Mouse (Mus musculus) midbrain, postnatal 0 days (tissue): Measurements from ENCODE around the gene Gli3. TPM values are rescaled to one million over a fixed set of nuclear protein-coding genes. Genes with fewer than 3 reads are reported as not detected.

Experiments
- ATAC-seq: fragments of 200-750 bp; cut with Nextera tagmentation; 2 replicates; pipeline ENCODE4 v1.8.0; 2017; ENCODE audit warnings: moderate number of reproducible peaks, mild to moderate bottlenecking, moderate TSS enrichment, moderate library complexity; ENCODE audit not compliant: low FRiP score
- DNase-seq: peaks from one replicate; pipeline ENCODE4 v3.0.0-alpha.2; 2015; ENCODE audit warnings: low spot score
- H3K27ac ChIP-seq: fragments of 300-500 bp; sonication (generic); 2 replicates; pipeline ENCODE4 v1.5.1; 2014; ENCODE audit warnings: low read depth, mild to moderate bottlenecking, low read length, mixed read lengths
- H3K27me3 ChIP-seq: fragments of 300-500 bp; sonication (generic); 2 replicates; pipeline ENCODE4 v1.6.1; 2014; ENCODE audit warnings: low read length, control low read depth, mixed read lengths; ENCODE audit not compliant: insufficient read depth
- H3K36me3 ChIP-seq: fragments of 300-500 bp; sonication (generic); 2 replicates; pipeline ENCODE4 v1.6.1; 2014; ENCODE audit warnings: low read length, control low read depth, mixed read lengths; ENCODE audit not compliant: insufficient read depth
- H3K4me1 ChIP-seq: fragments of 300-500 bp; sonication (generic); 2 replicates; pipeline ENCODE4 v1.6.1; 2014; ENCODE audit warnings: mild to moderate bottlenecking, control low read depth, antibody characterized with exemption, low read length, mixed read lengths; ENCODE audit not compliant: insufficient read depth
- H3K4me2 ChIP-seq: fragments of 300-500 bp; sonication (generic); 2 replicates; pipeline ENCODE4 v1.6.1; 2014; ENCODE audit warnings: low read depth, mild to moderate bottlenecking, low read length, mixed read lengths; ENCODE audit not compliant: poor library complexity, severe bottlenecking
- H3K4me3 ChIP-seq: fragments of 300-500 bp; sonication (generic); 2 replicates; pipeline ENCODE4 v1.5.1; 2014; ENCODE audit warnings: low read depth, mild to moderate bottlenecking, low read length, moderate library complexity
- H3K9ac ChIP-seq: fragments of 300-500 bp; sonication (generic); replicated peaks from 2 replicates; pipeline ENCODE4 v1.6.1; 2014; ENCODE audit warnings: mild to moderate bottlenecking, low read length, moderate library complexity, mixed read lengths; ENCODE audit not compliant: poor library complexity, severe bottlenecking
- H3K9me3 ChIP-seq: fragments of 300-500 bp; sonication (generic); 2 replicates; pipeline ENCODE4 v1.6.1; 2016; ENCODE audit warnings: low read length, control low read depth
- CTCF ChIP-seq: IDR thresholded peaks from 2 replicates; pipeline ENCODE4 v1.5.1; 2016; ENCODE audit warnings: antibody characterized with exemption, mild to moderate bottlenecking
- WGBS: fragments of 180-500 bp; shearing (Covaris S2); extraction: QIAGEN DNeasy Blood & Tissue Kit; methylation state at CpG from one replicate; pipeline ENCODE4 v1.1.7; 2014; 5-methylcytosine and 5-hydroxymethylcytosine counted together
- polyA plus RNA-seq: library from polyadenylated mRNA; unstranded; fragments of >200 nt; fragmentation: Nextera tagmentation; extraction: Ambion mirVana; gene quantifications from 2 replicates; pipeline ENCODE4 v1.2.1, GENCODE M21; 2015
- total RNA-seq: library from RNA; depleted of rRNA; stranded (reverse); fragments of >200 nt; gene quantifications from 2 replicates; pipeline ENCODE4 v1.2.3, GENCODE M21; 2014

Gli3 gene
- total and polyA plus RNA-seq, 2 experiments from 2014 or later: 3.9 to 9.2 TPM

- no peak overlapping the region for H3K4me3 ChIP-seq
- no peak for ATAC-seq
- no peaks in the 10 kb centered on the region for H3K36me3 ChIP-seq
- no peak overlapping the region for H3K27ac ChIP-seq
- no peaks in the 10 kb centered on the region for H3K27me3 ChIP-seq
- no peak overlapping the region for H3K9ac ChIP-seq
- H3K9me3 ChIP-seq: no peaks in the 10 kb centered on the region
- 67% methylated on average over 10 of the region's 10 CpGs for WGBS
- no peak for DNase-seq
- H3K4me1 ChIP-seq: no peaks in the 10 kb centered on the region
- H3K4me2 ChIP-seq: no peak overlapping the region
- no peak for TF ChIP-seq CTCF
Measured at GRCm38 (mm10) chr13:15662375-15662774, 199.3 kb downstream of the Gli3 start.

- H3K27me3 ChIP-seq: no peaks in the 10 kb centered on the region
- H3K4me3 ChIP-seq: no peak overlapping the region
- H3K36me3 ChIP-seq: no peaks in the 10 kb centered on the region
- no peaks in the 10 kb centered on the region for H3K4me1 ChIP-seq
- H3K9ac ChIP-seq: no peak overlapping the region
- 22% methylated on average over 7 of the region's 7 CpGs for WGBS
- H3K9me3 ChIP-seq: no peaks in the 10 kb centered on the region
- no peak overlapping the region; the same call in 1 of the 2 replicates for H3K27ac ChIP-seq
- ATAC-seq: no peak
- no peak overlapping the region for H3K4me2 ChIP-seq
- no peak for DNase-seq
- no peak for TF ChIP-seq CTCF
Measured at GRCm38 (mm10) chr13:15664580-15665201, 201.7 kb downstream of the Gli3 start.

GRCm38 (mm10) chr13:15665514-15665913 lies 202.5 kb downstream of the Gli3 start:
- no peak for TF ChIP-seq CTCF
- Histone ChIP-seq H3K36me3 (no peaks in the 10 kb centered on the region), H3K27me3 (no peaks in the 10 kb centered on the region), H3K9me3 (no peaks in the 10 kb centered on the region), H3K9ac (no peak overlapping the region), H3K4me1 (no peaks in the 10 kb centered on the region), H3K4me3 (no peak overlapping the region), H3K27ac (no peak overlapping the region), H3K4me2 (no peak overlapping the region)
- DNase-seq (no peak), ATAC-seq (no peak)
- WGBS: 85% methylated on average over 8 of the region's 8 CpGs

GRCm38 (mm10) chr13:15670144-15670961 lies 207.3 kb downstream of the Gli3 start:
- Histone ChIP-seq H3K9me3 (no peaks in the 10 kb centered on the region), H3K4me1 (no peaks in the 10 kb centered on the region), H3K36me3 (no peaks in the 10 kb centered on the region), H3K4me3 (no peak overlapping the region), H3K9ac (no peak overlapping the region), H3K4me2 (no peak overlapping the region), H3K27me3 (no peaks in the 10 kb centered on the region), H3K27ac (no peak overlapping the region)
- no peak for DNase-seq
- 54% methylated on average over 9 of the region's 9 CpGs for WGBS
- ATAC-seq: no peak
- no peak for TF ChIP-seq CTCF

- H3K9ac ChIP-seq: no peak overlapping the region
- no peaks in the 10 kb centered on the region for H3K9me3 ChIP-seq
- no peak overlapping the region for H3K4me2 ChIP-seq
- TF ChIP-seq CTCF: no peak
- ATAC-seq (no peak), DNase-seq (no peak)
- no peaks in the 10 kb centered on the region for H3K4me1 ChIP-seq
- 53% methylated on average over 4 of the region's 4 CpGs for WGBS
- H3K27ac ChIP-seq: no peak overlapping the region
- H3K27me3 ChIP-seq: no peaks in the 10 kb centered on the region
- no peaks in the 10 kb centered on the region for H3K36me3 ChIP-seq
- no peak overlapping the region for H3K4me3 ChIP-seq
Measured at GRCm38 (mm10) chr13:15670962-15671313, 207.9 kb downstream of the Gli3 start.

- no peaks in the 10 kb centered on the region for H3K27me3 ChIP-seq
- H3K4me2 ChIP-seq: no peak overlapping the region
- H3K36me3 ChIP-seq: no peaks in the 10 kb centered on the region
- ATAC-seq (no peak), DNase-seq (no peak)
- H3K9me3 ChIP-seq: no peaks in the 10 kb centered on the region
- H3K27ac ChIP-seq: no peak overlapping the region
- H3K4me3 ChIP-seq: no peak overlapping the region
- H3K4me1 ChIP-seq: no peaks in the 10 kb centered on the region
- TF ChIP-seq CTCF: no peak
- no peak overlapping the region for H3K9ac ChIP-seq
Measured at GRCm38 (mm10) chr13:15675480-15675879, 212.4 kb downstream of the Gli3 start.
